Mouse (Mus musculus): ENCODE measurements around the gene Mrtfb. TPM values are rescaled to one million over a fixed set of nuclear protein-coding genes. Genes with fewer than 3 reads are reported as not detected.

Mrtfb gene
- polyA plus RNA-seq, 1 experiment, result 1.8 TPM

- Histone ChIP-seq H3K4me1 (ENCODE audit: control insufficient read depth, insufficient read depth, low read length) (no peaks in the 10 kb centered on the region), H3K4me3 (replicated peaks; ENCODE audit: control insufficient read depth, low read depth, low read length) (no peak overlapping the region), H3K27ac (ENCODE audit: control insufficient read depth, insufficient read depth, low read depth, low read length, poor library complexity) (no peak overlapping the region)
- 80% methylated on average over 7 of the region's 7 CpGs for WGBS
- TF ChIP-seq POLR2A (IDR thresholded peaks at IDR 0.05; ENCODE audit: borderline replicate concordance, control insufficient read depth, low read depth, low read length) (no peak), CTCF (IDR thresholded peaks at IDR 0.05; ENCODE audit: control insufficient read depth, insufficient read depth, low read length) (no peak)
Measured at GRCm38 (mm10) chr16:13452661-13453060, 196.4 kb downstream of the Mrtfb start.

- no peak for TF ChIP-seq POLR2A (IDR thresholded peaks at IDR 0.05; ENCODE audit: borderline replicate concordance, control insufficient read depth, low read depth, low read length)
- TF ChIP-seq CTCF (IDR thresholded peaks at IDR 0.05; ENCODE audit: control insufficient read depth, insufficient read depth, low read length), result no peak
- Histone ChIP-seq H3K4me3 (replicated peaks; ENCODE audit: control insufficient read depth, low read depth, low read length) (no peak overlapping the region), H3K27ac (ENCODE audit: control insufficient read depth, insufficient read depth, low read depth, low read length, poor library complexity) (no peak overlapping the region), H3K4me1 (ENCODE audit: control insufficient read depth, insufficient read depth, low read length) (no peaks in the 10 kb centered on the region)
- 82% methylated on average over 10 of the region's 10 CpGs for WGBS
Measured at GRCm38 (mm10) chr16:13454026-13454600, 197.8 kb downstream of the Mrtfb start.

- Histone ChIP-seq H3K4me1 (ENCODE audit: control insufficient read depth, insufficient read depth, low read length) (no peaks in the 10 kb centered on the region), H3K4me3 (replicated peaks; ENCODE audit: control insufficient read depth, low read depth, low read length) (no peak overlapping the region), H3K27ac (ENCODE audit: control insufficient read depth, insufficient read depth, low read depth, low read length, poor library complexity) (no peak overlapping the region)
- no peak for TF ChIP-seq CTCF (IDR thresholded peaks at IDR 0.05; ENCODE audit: control insufficient read depth, insufficient read depth, low read length)
- TF ChIP-seq POLR2A (IDR thresholded peaks at IDR 0.05; ENCODE audit: borderline replicate concordance, control insufficient read depth, low read depth, low read length), result no peak
Measured at GRCm38 (mm10) chr16:13455560-13455959, 199.3 kb downstream of the Mrtfb start.

GRCm38 (mm10) chr16:13458556-13458955 is 202.3 kb downstream of the Mrtfb start:
- Histone ChIP-seq H3K27ac (ENCODE audit: control insufficient read depth, insufficient read depth, low read depth, low read length, poor library complexity) (no peak overlapping the region), H3K4me1 (ENCODE audit: control insufficient read depth, insufficient read depth, low read length) (no peaks in the 10 kb centered on the region), H3K4me3 (replicated peaks; ENCODE audit: control insufficient read depth, low read depth, low read length) (no peak overlapping the region)
- no peak for TF ChIP-seq POLR2A (IDR thresholded peaks at IDR 0.05; ENCODE audit: borderline replicate concordance, control insufficient read depth, low read depth, low read length)
- no peak for TF ChIP-seq CTCF (IDR thresholded peaks at IDR 0.05; ENCODE audit: control insufficient read depth, insufficient read depth, low read length)

- 61% methylated on average over 1 of the region's 1 CpGs for WGBS
- Histone ChIP-seq H3K4me1 (ENCODE audit: control insufficient read depth, insufficient read depth, low read length) (no peaks in the 10 kb centered on the region), H3K27ac (ENCODE audit: control insufficient read depth, insufficient read depth, low read depth, low read length, poor library complexity) (no peak overlapping the region), H3K4me3 (replicated peaks; ENCODE audit: control insufficient read depth, low read depth, low read length) (no peak overlapping the region)
- no peak for TF ChIP-seq CTCF (IDR thresholded peaks at IDR 0.05; ENCODE audit: control insufficient read depth, insufficient read depth, low read length)
- TF ChIP-seq POLR2A (IDR thresholded peaks at IDR 0.05; ENCODE audit: borderline replicate concordance, control insufficient read depth, low read depth, low read length), result no peak
Measured at GRCm38 (mm10) chr16:13460071-13460470, 203.8 kb downstream of the Mrtfb start.

GRCm38 (mm10) chr16:13460777-13461408 is 204.6 kb downstream of the Mrtfb start:
- TF ChIP-seq POLR2A (IDR thresholded peaks at IDR 0.05; ENCODE audit: borderline replicate concordance, control insufficient read depth, low read depth, low read length), result no peak
- TF ChIP-seq CTCF (IDR thresholded peaks at IDR 0.05; ENCODE audit: control insufficient read depth, insufficient read depth, low read length), result no peak
- H3K4me1 ChIP-seq (ENCODE audit: control insufficient read depth, insufficient read depth, low read length), result no peaks in the 10 kb centered on the region
- 74% methylated on average over 3 of the region's 3 CpGs for WGBS
- H3K4me3 ChIP-seq (replicated peaks; ENCODE audit: control insufficient read depth, low read depth, low read length), result no peak overlapping the region
- no peak overlapping the region for H3K27ac ChIP-seq (ENCODE audit: control insufficient read depth, insufficient read depth, low read depth, low read length, poor library complexity)

- TF ChIP-seq CTCF (IDR thresholded peaks at IDR 0.05; ENCODE audit: control insufficient read depth, insufficient read depth, low read length), result no peak
- no peak for TF ChIP-seq POLR2A (IDR thresholded peaks at IDR 0.05; ENCODE audit: borderline replicate concordance, control insufficient read depth, low read depth, low read length)
- 77% methylated on average over 5 of the region's 5 CpGs for WGBS
- no peak overlapping the region for H3K27ac ChIP-seq (ENCODE audit: control insufficient read depth, insufficient read depth, low read depth, low read length, poor library complexity)
- no peaks in the 10 kb centered on the region for H3K4me1 ChIP-seq (ENCODE audit: control insufficient read depth, insufficient read depth, low read length)
- no peak overlapping the region for H3K4me3 ChIP-seq (replicated peaks; ENCODE audit: control insufficient read depth, low read depth, low read length)
Measured at GRCm38 (mm10) chr16:13464662-13465061, 208.4 kb downstream of the Mrtfb start.

Other genes starting within 250 kb of the Mrtfb start
- 5.4 and 12.1 TPM in 2 replicates for gene Ercc4, start 146.8 kb upstream of the Mrtfb start, polyA plus RNA-seq (2011; ENCODE audit: insufficient read depth, insufficient read length, low replicate concordance, missing spikeins)

Data from bone marrow, adult 2 months (tissue).